Mouse (Mus musculus) heart, adult 8-10 months (tissue): ENCODE data around the gene Heatr6. TPM values are rescaled to one million over a fixed set of nuclear protein-coding genes. Genes with fewer than 3 reads are reported as not detected.
A peak's percentile ranks its signal among the peaks of the same experiment; 100 is the strongest.

Source experiments
- DNase-seq: peaks from one replicate; pipeline ENCODE4 v3.0.0; 2022; ENCODE audit warnings: low spot score
- total RNA-seq, 4 experiments: library from RNA; stranded (reverse); gene quantifications; 2 replicates each; pipeline ENCODE4 v1.2.4; 2022

The Heatr6 gene
- total RNA-seq, 4 experiments from 2014 or later = 5.7 to 7.9 (median 6.6) TPM

DNA sequence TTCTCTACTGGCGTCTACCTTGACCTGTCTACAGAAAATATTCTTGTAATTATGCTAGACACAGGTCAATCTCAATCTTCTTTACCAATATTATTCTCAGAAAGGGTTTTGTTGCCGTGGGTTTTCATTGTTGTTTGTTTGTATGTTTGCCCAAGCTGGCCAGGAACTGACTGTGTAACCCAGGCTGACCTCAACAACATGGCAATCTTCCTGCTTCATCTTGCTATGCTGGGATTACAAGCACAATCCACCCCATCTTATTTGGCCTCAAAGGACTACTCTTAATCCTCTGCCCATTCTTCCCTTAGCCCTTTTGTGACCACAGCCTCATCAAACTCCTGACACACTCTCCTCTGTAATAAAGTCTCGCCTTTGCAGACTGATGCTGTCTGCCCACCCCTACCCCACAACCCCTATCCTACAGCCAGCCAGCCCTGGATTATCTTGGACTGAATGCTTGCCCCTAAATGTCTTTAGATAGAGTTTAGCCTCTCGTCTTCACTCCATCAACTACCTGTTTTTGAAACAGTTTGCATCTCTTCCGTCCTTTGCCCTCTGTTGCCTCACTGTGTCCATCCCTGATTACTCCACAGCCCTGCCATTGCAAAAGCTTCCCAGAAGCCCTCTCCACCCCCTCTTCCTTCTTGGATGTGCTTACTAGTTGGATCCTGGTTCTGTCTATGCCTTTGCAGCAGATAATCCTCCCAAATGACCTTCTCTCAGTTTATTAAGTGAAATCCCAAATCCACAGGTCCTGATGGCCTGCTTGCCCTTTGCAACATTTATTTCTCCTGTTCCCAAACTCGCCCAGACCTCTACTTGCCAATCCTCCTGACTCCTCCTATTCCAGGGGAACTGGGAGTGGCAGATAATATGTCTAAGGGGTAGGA, 5.9 kb upstream of the Heatr6 start:
- no peak for DNase-seq

DNA sequence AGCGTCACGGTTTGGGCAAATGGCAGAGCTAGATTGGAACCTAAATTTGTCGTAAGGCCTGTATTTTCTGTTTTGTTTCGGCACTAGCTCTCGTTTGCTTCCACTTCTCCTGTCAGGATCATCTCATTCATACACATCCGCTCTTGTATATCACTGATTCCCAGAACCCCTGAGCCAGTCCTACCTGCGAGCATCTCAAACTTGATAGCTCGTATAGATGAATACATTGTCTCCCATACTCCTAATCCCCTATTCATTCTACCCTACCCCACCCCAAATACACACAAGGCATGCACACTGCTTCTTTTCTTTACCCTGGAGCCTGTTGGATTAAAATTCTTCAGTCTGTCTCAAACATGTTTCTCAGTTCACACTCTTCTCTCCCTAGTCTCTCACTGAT, 731 bp downstream of the Heatr6 start:
- no peak for DNase-seq

DNA sequence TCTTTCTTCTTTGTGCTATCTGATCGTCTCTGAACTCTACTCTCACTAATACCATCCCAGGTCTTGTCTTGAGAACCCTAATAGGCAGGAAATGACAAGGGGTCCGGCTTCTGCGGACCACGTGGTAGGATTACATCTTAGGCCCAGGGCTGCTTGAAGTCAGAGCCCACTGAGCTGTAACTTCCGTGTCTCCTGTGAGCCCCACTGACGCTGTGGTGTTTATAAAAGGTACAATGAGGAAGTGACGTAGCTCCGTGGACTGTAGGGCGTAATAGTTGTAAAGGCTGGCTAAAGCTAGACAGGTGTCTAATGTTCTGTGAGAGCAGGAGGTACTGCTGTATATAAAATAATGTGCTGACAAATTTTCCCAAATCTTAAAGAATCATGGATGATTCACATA, 13.8 kb downstream of the Heatr6 start:
- DNase-seq = no peak

DNA sequence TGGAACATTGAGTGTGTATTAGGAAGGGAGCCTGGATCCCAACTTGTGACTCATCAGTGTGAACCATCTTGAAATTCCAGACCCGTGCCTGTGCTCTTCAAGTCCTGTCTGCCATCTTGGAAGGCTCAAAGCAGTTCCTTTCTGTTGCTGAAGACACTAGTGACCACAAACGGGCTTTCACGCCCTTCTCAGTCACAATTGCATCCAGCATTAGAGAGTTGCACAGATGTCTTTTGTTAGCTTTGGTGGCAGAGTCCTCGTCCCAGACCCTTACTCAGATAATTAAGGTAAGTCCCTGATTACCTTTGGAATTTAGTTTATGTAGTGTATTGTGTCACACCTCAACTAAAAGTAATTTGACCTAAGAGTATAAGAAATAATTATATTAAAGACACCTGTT, 15.5 kb downstream of the Heatr6 start:
- DNase-seq = no peak

DNA sequence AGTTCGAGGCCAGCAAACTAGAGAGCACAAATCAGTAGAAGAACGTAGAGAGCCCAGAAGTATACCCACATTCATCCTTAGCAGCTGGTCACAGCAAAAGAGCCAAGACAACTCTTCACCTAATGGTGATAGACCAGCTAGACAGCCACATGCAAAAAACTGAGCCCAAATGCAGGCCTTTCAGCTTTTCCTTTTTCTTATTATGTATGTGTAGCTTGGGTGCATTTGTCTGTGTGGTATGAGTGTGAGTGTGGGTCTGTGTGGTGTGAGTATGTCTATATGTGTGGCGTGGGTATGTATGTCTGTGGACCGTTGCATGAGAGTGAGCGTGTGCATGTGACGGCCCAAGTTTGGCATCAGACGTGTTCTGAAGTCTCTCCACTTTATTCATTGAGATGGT, 17.5 kb downstream of the Heatr6 start:
- DNase-seq = no peak

DNA sequence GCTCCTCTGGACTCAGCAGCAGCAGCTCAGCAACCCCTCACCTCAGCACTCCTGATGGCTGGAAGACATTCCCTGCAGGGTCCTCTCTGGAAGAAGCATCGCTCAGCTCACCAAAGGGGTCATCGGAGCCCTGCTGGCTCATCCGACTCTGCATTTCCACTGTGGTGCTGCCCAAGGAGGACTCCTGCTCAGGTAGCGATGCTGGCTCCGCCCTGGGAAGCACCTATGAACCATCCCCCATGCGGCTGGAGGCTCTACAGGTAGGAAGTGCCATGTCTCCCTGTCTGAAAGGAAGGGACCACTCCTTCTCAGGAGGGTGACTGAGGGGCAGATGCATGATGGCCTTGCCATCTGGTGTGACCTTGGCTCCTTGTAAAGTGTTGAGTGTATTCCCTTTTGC, 18.8 kb downstream of the Heatr6 start:
- DNase-seq = no peak

DNA sequence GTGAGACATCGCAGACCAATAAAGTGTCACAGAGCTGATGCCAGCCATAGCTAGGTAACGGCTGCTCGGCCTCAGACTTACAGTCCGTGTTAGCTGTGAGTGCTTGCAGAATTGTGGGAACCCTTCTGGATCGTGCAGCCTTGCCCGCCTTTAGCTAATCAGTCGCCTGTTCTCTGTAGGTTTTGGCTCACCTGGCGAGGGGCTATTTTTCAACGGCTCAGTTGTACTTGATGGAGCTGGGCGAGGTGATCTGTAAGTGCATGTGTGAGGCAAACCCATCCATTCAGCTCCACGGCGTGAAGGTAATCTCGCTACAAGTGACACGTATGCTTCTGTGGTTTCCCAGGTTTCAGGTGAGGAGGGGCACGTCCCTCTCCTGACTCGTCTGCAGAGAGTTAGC, 20.2 kb downstream of the Heatr6 start:
- no peak for DNase-seq

DNA sequence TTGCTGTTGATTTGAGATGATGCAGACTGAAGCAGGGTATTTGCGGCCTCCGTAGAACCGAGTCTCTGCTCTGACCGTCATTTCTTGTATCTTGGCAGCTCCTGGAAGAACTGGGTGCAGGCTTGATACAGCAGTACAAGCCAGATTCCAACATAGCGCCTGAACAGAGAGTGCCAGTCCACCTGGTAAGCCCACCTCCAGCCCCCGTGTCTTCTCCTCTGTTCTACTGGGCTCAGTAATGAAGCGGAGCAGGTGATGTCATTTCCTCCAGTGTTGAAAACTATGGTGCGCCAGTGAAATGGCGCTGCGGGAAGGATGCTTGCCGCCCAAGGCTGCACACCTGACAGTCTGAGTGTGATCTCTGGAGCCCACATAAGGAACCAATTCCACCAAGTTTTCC, 20.8 kb downstream of the Heatr6 start:
- no peak for DNase-seq

DNA sequence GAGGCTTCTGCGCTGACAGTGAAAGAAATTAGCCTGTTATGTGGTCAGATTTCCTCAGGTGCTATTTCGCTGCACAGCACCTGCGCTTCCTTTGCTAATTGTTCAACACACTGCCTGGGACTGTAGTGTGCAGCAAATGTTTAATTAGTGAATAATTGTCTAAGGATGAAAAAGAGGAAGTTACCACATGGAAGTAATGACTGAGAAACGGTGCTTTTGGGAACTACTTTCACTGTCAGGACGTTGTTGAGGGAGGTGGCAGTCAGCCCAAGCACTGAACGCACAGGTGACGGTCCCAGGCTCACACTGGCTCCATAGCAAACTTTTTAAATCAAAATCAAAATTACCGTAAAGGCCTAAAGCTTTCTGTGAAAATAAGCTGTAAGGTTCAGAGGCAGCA, 23.3 kb downstream of the Heatr6 start:
- DNase-seq = no peak

DNA sequence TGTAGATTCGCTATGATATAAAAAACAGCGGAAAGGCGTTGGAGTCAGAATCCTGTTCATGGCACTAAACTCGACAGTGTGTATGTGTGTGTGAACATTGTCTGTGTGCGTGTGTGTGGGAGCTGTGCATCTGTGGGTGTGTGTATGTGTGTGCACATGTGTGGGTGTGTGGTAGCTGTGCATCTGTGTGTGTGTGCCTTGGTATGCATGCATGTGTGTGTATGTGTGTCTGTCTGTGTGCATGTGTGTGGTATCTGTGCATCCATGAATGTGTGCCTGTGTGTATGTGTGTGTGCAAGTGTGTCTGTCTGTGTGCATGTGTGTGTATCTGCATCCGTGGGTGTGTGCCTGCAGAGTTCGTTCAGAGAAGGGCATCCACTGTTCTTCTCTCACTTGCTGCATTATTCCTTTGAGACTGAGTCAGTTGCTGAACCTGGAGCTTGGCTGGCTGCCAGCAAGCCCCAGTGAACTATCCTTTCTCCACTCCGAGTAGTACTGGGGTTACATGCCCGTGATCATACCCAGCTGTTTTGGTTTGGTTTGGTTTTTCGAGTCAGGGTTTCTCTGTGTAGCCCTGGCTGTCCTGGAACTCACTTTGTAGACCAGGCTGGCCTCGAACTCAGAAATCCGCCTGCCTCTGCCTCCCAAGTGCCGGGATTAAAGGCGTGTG, 30.6 kb downstream of the Heatr6 start:
- DNase-seq = no peak

DNA sequence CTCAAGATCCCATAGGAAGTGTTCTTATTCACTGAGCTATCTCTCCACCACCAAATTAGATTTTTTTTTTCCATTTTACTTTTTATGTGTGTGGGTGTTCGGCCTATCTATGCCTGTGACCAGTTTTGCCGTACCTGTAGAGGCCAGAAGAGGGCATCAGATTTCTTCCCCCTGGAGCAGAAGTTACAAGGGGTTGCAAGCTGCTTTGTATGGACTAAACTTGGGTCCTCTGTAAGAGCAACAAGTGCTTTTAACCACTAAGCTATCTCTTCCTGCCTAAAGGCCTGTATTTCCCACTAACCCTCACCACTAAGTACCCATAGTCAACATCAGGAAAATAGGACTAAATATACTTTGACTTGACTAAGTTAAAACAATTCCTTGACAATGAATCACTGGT, 31.2 kb downstream of the Heatr6 start:
- DNase-seq = peak; percentile 8

DNA sequence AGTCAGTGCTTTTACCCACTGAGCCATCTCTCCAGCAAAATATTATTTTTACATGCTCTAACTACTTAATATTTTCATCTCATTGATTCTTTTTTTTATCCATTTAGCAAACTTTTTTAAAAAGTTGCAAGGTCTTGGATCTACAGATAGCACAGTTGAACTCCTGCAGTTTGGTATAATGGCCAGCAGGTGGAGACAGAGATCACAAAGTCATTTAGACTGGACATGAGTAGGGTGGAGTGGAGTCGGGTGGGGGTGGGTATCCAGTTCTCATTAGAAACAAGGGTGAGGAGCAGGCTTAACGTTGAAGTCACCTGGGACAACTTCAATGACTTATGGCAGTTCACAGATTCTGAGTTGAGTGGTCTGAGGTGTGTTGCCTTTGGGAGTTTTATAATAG, 31.9 kb downstream of the Heatr6 start:
- DNase-seq = peak; percentile 63

DNA sequence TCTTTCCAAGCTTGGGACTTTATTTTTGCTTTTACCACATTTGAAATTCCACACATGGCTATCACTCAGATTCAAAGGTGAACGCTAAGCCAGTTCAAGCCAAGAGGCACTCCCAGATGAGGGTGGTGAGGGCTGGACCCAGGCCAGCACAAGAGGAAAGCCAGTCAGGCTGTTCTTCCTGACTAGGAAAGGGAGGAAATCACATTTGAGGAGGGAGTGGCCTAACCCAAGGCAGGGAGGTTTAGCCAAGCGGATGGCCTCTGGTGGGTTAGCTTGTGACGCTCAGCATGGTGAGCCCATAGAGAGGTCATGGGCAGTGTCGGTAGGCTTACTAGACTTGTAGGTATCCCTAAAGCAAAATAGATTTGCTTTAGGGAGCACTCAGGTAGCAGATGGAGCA, 33.3 kb downstream of the Heatr6 start:
- peak; percentile 56 for DNase-seq

DNA sequence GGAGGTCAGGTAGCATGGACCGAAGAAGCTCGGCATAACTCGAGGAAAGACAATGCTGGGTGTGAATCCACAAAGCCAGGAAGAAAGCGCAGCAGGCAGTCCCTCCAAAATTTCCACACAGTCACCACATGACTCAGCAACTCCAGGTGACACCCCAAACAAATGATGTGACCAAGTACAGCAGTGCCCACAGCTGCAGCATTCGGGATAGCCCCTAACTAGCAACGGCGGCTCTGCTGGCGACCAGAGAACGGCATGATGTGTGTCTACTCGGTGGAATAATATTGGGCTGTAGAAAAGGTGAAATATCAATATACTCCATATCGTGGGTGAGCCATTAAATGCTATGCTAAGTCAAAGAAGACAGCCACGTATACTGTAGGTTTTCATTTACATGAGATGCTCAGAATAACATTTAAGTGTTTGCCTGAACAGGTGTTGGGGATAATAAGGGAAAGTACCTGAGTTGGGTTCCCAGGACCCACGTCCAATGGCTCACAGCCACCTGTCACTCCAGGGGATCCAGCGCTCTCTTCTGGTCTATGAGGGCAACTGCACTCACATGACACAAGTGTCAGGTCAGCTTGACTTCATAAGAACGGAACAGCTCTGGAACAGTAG, 34.0 kb downstream of the Heatr6 start:
- no peak for DNase-seq

DNA sequence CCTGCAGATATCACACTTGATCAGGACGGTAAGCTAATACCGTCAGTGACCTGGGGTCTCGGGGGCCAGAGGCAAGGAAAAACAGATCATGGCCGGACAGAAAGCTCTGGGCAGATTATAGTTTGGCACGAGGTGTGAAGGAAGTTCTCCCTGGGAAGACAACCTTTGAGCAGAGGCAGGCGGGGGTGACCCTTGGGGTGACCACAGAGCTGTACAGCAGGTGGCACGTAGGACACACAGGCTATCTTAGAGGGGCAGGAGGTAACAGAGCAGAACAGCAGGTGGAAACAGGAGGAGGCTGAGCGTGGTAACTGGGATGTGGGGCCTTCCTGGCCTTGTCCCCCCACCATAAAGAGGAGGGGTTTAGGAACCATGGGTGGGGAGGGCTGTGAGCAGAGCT, 34.8 kb downstream of the Heatr6 start:
- no peak for DNase-seq

DNA sequence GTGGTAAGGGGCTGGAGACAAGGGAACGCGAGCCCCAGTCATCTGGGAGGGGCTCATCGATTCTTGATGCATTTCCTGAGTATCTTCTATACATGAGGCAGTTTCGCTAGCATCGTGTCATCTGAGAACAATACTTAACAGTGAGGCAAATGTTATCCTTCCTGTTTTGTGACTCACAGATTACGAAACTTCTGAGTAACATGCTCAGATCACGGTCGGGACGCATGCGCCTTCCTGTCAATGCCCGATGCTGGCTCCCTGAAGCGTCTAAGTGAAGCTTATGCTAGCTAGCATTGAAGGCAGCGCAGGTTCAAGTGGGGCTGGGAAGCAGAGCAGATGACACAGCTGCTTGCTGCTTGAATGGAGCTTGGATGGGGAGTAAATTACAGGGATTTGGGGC, 35.8 kb downstream of the Heatr6 start:
- DNase-seq = peak; percentile 55

DNA sequence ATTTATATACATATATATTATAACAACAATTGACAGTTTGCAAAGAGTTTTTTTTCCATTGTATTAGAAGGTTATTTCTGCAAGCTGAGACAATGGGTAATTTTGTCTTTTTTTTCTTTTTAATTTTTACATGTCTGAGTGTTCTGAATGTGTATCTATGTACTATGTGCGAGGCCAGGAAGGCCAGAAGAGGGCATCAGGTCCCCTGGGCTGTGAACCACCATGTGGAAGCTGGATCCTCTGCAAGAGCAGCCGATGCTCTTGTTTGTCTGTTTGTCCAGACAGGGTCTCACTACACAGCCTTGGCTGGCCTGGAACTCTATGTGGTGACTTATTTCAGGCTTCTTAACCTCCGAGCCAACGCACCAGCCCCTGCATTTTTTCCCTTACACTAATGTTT, 37.6 kb downstream of the Heatr6 start:
- DNase-seq = no peak

DNA sequence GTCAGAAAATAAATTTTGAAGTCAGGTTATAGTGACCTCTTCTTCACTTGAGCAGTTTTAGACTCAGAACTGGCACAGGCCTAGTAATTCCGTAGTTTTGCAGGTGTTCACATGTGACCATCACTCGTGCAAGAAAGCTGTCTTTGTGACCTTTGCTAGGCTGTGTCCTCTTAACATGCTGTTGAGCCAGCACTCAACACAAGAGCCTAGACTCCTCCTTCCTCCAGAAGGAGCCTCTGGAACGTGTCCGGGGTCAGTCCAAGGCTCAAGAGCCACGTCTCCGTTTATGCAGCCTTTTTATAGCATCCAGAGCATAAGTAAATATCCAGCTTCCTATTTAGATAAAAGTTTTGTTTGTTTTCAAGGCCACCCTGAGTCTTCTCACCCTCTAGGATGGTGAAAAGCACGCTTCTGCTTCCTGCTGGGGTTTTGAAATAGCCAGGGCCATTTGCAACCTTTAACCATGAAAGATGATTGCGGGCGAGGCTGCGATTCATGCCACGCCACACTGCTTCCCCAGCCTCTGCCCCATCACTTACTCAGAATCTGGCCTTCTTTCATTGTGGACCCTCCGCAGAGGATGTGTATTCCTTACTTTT, 38.9 kb downstream of the Heatr6 start:
- no peak for DNase-seq

DNA sequence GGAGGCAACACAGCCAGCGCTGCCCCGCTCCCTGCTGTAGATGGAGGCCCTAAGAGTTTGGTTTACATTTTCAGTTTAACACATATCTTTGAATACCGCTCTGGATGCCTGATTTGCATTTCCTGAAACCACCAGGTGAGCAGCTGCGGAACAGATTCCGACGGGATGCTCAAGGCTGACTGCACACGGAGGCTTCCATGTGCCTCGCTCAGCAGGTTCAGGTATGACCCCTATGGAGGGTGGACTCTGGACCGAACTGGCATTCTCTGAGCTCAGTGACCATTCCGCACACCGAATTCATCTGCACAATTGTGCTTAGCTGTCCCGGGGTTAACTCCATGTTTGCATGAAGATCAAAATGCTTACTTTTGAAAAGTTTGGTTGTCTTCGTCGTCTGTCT, 39.8 kb downstream of the Heatr6 start:
- DNase-seq = no peak

DNA sequence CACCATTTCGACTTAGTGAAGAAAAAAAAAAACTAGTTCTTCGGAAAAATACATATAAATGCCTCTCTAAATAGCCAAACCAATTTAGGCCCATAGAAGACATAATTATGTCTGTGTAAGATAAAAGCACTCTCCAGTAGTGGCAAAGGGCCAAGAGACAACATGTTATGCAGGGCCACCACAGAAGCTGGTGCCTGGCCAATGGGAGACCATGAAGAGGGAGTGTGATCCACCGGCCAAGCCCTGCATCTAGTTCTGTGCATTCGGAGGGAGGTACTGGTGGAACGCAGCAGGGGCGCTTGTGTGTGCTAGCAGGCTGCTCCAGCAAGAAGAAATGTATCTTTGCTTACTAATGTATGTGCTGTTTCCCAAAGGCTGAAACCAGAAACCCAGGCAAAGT, 42.6 kb downstream of the Heatr6 start:
- DNase-seq = no peak

DNA sequence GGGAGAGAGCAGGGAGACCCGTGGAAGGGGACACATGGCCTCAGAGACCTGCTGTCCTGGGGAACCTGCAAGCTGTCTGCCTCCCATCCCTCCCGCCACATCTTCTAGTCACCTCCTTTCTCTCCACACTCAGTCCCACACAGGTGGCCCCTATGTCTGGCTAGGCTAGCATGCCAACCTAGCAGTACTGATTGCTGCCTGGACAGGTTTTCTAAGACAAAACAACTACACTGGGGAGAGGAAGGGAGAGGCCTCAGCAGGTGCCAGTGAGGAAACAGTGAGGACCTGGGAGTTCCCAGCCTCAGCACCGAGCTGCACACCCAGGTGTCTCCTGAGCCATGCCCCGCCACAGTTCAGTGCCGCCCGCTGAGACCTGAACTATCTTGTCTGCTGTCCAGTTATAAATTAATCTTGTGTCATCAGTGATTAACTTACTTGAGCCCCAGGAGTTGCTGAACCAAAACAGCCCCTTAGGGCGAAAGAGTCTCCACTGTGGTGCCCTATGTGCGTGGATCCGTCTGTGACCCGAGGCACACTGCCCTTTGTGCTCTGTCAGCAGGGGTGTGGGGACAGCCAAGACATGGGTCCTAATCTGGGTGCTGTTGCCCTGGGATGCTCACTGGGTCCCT, 43.6 kb downstream of the Heatr6 start:
- DNase-seq = no peak

DNA sequence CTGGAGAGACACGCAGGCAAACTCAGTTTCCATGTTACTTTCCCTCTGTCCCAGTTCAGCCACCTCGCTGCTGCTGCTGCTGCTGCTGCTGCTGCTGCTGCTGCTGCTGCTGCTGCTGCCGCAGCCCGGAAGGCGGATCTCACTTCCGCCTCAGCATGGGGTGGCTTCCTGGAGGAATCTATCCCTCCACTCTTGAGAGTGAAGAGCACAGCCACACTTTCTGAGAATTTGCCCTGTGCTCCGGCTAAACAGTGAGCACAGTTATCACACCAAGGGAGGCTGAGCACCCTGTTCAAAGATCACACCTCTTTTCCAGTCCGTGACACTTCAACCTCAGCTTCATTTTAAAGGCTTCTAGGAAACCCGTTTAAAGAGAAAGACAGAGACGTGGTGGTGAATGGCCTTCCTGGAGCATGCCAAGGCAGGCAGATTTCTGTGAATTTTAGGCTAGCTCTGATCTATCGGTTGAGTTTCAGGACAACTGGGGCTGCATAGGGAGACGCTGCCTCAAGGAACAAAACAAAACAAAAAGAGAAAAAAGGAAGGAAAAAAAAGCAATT, 46.5 kb downstream of the Heatr6 start:
- DNase-seq = no peak
